Mouse (Mus musculus) kidney, adult 2 months (tissue): ENCODE measurements around the gene Gls2.

Source experiments
- CTCF ChIP-seq: fragments of 200-500 bp; conservative IDR thresholded peaks from 2 replicates; pipeline ENCODE4 v1.5.1; 2011; ENCODE audit warnings: low read depth, mild to moderate bottlenecking, control low read depth, low read length, moderate library complexity, mixed read lengths; ENCODE audit not compliant: insufficient read depth, insufficient read length
- POLR2A ChIP-seq: fragments of 200-500 bp; IDR thresholded peaks from one replicate; pipeline ENCODE4 v1.6.1; 2011; ENCODE audit warnings: low read depth, low read length, control low read depth

- TF ChIP-seq CTCF: no peak
- no peak for TF ChIP-seq POLR2A
Measured at GRCm38 (mm10) chr10:128236321-128236720, 42.1 kb downstream of the Gls2 start.
